Comparison of ENCODE assay signal across 8 mouse cellular contexts in genomic region chr11:120457772-120458751, GRCm38 (mm10). TPM values are rescaled to one million over a fixed set of nuclear protein-coding genes. Genes with fewer than 3 reads are reported as not detected.
DNase-seq lines count a peak whose midpoint lies in the region; ATAC-seq and TF ChIP-seq lines count a peak whose summit lies in the region.

Oxld1 (minus strand) TSS chr11:120458068.
Ccdc137 (plus strand) TSS chr11:120458115.

- H3K4me2 ChIP-seq in limb, embryonic 15.5 days, result peak within 1 kb of the TSS; percentile 76
- peak within 1 kb of the TSS; percentile 84 for H3K4me2 ChIP-seq in midbrain, postnatal 0 days (ENCODE audit: low read depth, low read length, poor library complexity, severe bottlenecking)

- DNase-seq in CD4-positive helper T cell, adult 2 months (ENCODE audit: low read depth, low spot score), result peak; percentile 83
- DNase-seq in brain, adult 2 months (ENCODE audit: low read depth, low spot score), result peak; percentile 95
- peak; percentile 81 for DNase-seq in heart, adult 8-10 months (ENCODE audit: low spot score)
- DNase-seq in kidney, adult 8-10 months, result peak; percentile 51 to 70
- DNase-seq in midbrain, postnatal 0 days (ENCODE audit: low spot score), result peak; percentile 92
- peak; percentile 71 to 76 for DNase-seq in spleen, postnatal 36 days (ENCODE audit: low spot score in 2 of 2)

- 4% methylated on average over 62 of the region's 62 CpGs for WGBS in limb, embryonic 15.5 days
- 5% methylated on average over 62 of the region's 62 CpGs for WGBS in midbrain, postnatal 0 days

- no peak for TF ChIP-seq CTCF in embryonic fibroblast, embryonic 13.5 days (IDR thresholded peaks at IDR 0.05; ENCODE audit: borderline replicate concordance, insufficient read depth, low read length)
- no peak for TF ChIP-seq CTCF in midbrain, postnatal 0 days (IDR thresholded peaks at IDR 0.05)

- no peaks in the 10 kb centered on the region for H3K27me3 ChIP-seq in limb, embryonic 15.5 days
- no peaks in the 10 kb centered on the region for H3K27me3 ChIP-seq in midbrain, postnatal 0 days (ENCODE audit: insufficient read depth, low read length)

- peak; percentile 84 for TF ChIP-seq POLR2A in embryonic fibroblast, embryonic 13.5 days (IDR thresholded peaks at IDR 0.05; ENCODE audit: low read depth, low read length)

- peak within 1 kb of the TSS; percentile 83 for H3K4me3 ChIP-seq in embryonic fibroblast, embryonic 13.5 days (ENCODE audit: insufficient read depth, low read length)
- H3K4me3 ChIP-seq in limb, embryonic 15.5 days, result peak within 1 kb of the TSS; percentile 76
- peak within 1 kb of the TSS; percentile 65 for H3K4me3 ChIP-seq in midbrain, postnatal 0 days (ENCODE audit: low read depth, low read length)

- H3K9ac ChIP-seq in limb, embryonic 15.5 days, result peak within 1 kb of the TSS; percentile 95
- H3K9ac ChIP-seq in midbrain, postnatal 0 days (replicated peaks; ENCODE audit: low read length, poor library complexity, severe bottlenecking), result peak within 1 kb of the TSS; percentile 64

- peak within 1 kb of the TSS; percentile 16 for H3K27ac ChIP-seq in embryonic fibroblast, embryonic 13.5 days (ENCODE audit: insufficient read depth, low read length)
- peak within 1 kb of the TSS; percentile 81 for H3K27ac ChIP-seq in limb, embryonic 15.5 days
- H3K27ac ChIP-seq in midbrain, postnatal 0 days (ENCODE audit: low read depth, low read length), result peak within 1 kb of the TSS; percentile 55

- peaks cover 34% of the 10 kb centered on the region for H3K36me3 ChIP-seq in limb, embryonic 15.5 days
- peaks cover 20% of the 10 kb centered on the region for H3K36me3 ChIP-seq in midbrain, postnatal 0 days (ENCODE audit: insufficient read depth, low read length)

- peak; percentile 83; the same call in 1 of the 2 replicates for ATAC-seq in limb, embryonic 15.5 days (ENCODE audit: insufficient number of reproducible peaks, low FRiP score, low TSS enrichment, low read depth)
- ATAC-seq in midbrain, postnatal 0 days (ENCODE audit: low FRiP score), result peak; percentile 90

- no peaks in the 10 kb centered on the region for H3K9me3 ChIP-seq in limb, embryonic 15.5 days
- no peaks in the 10 kb centered on the region for H3K9me3 ChIP-seq in midbrain, postnatal 0 days (ENCODE audit: low read length)

- no peaks in the 10 kb centered on the region for H3K4me1 ChIP-seq in embryonic fibroblast, embryonic 13.5 days (ENCODE audit: control insufficient read depth, insufficient read depth, low read length)
- H3K4me1 ChIP-seq in limb, embryonic 15.5 days, result peaks cover 20% of the 10 kb centered on the region
- no peaks in the 10 kb centered on the region; the same call in 1 of the 2 replicates for H3K4me1 ChIP-seq in midbrain, postnatal 0 days (ENCODE audit: insufficient read depth, low read length)

RNA-seq across cellular contexts. Expression of gene Oxld1, which starts in this region (rescaled TPM):
- 5.6 TPM in 2 replicates for polyA plus RNA-seq in embryonic fibroblast, embryonic 13.5 days (2011; ENCODE audit: insufficient read length, low read depth, missing spikeins)
- 10 to 100 TPM; 64.4 to 76.6 (median 70.0) TPM for total RNA-seq in heart, adult 8-10 months (2022)
- polyA plus RNA-seq in limb, embryonic 15.5 days (2015; fragmentation: Nextera tagmentation; extraction: Ambion mirVana), result 13.1 and 14.4 TPM in 2 replicates
- 7.9 and 9.7 TPM in 2 replicates for total RNA-seq in midbrain, postnatal 0 days (2014; rRNA removed)
- polyA plus RNA-seq in midbrain, postnatal 0 days (2015; fragmentation: Nextera tagmentation; extraction: Ambion mirVana), result 11.4 and 11.5 TPM in 2 replicates

RNA-seq across cellular contexts. Expression of gene Ccdc137, which starts in this region (rescaled TPM):
- 18.9 and 27.3 TPM in 2 replicates for polyA plus RNA-seq in embryonic fibroblast, embryonic 13.5 days (2011; ENCODE audit: insufficient read length, low read depth, missing spikeins)
- total RNA-seq in heart, adult 8-10 months (2022), result 1 to 10 TPM; 5.7 to 8.0 (median 7.1) TPM
- polyA plus RNA-seq in limb, embryonic 15.5 days (2015; fragmentation: Nextera tagmentation; extraction: Ambion mirVana), result 32.4 and 34.1 TPM in 2 replicates
- total RNA-seq in midbrain, postnatal 0 days (2014; rRNA removed), result 14.8 and 18.2 TPM in 2 replicates
- polyA plus RNA-seq in midbrain, postnatal 0 days (2015; fragmentation: Nextera tagmentation; extraction: Ambion mirVana), result 17.0 and 19.8 TPM in 2 replicates

Comparison
In these comparisons a context has a peak if more than half of its experiments do, and no peak if none do; other contexts are left out.
1. Peak in every context shown above with its lines: DNase-seq, ATAC-seq, H3K4me3 ChIP-seq and H3K27ac ChIP-seq.
2. H3K27ac ChIP-seq: peak in every context shown above with its lines; median percentile 81 in limb, embryonic 15.5 days; 55 in midbrain, postnatal 0 days; 16 in embryonic fibroblast, embryonic 13.5 days.